Mouse (Mus musculus): ENCODE data around the gene Cdkn2aip.

- TF ChIP-seq POLR2A (IDR thresholded peaks at IDR 0.05; ENCODE audit: control insufficient read depth, low read depth, low read length) = no peak
- TF ChIP-seq CTCF (IDR thresholded peaks at IDR 0.05; ENCODE audit: control insufficient read depth, insufficient read depth, insufficient replicate concordance, low read depth, low read length) = no peak
Measured at GRCm38 (mm10) chr8:47697696-47698095, 16.0 kb downstream of the Cdkn2aip start.
